Mouse (Mus musculus) Muller cell, postnatal 12 days (primary cell): ENCODE measurements around the gene Cc2d1b.

Source experiments
- DNase-seq: peaks from one replicate; pipeline ENCODE4 v3.0.0-alpha.2; 2015; ENCODE audit errors: inconsistent ontology term

Gene Cc2d1b

DNA sequence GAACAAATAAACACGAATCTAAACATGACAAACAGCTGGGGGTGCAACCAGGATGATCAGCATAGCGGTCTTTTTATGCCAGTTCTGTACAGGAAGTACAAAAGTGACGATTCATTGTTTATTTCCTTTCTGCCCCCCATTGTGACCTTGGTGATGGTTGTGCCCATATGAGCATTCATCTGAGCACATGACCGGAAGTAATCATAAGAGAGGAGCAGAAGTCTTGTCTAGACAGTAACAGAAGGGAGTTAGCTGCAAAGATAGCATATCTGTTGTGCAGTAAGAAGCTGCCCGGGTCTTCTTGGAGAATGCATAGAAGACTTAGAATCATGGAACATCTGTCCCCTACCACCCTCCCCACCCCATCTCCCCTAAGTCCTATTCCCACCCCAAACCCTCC lies 19.0 kb downstream of the Cc2d1b start:
- DNase-seq, result no peak

GRCm38 (mm10) chr4:108664407-108664806 lies 44.7 kb downstream of the Cc2d1b start:
- no peak for DNase-seq
